Mouse (Mus musculus) liver, postnatal 0 days (tissue): Measurements from ENCODE around the gene Marveld1. TPM values are rescaled to one million over a fixed set of nuclear protein-coding genes. Genes with fewer than 3 reads are reported as not detected.

ENCODE experiments used
- ATAC-seq: fragments of 200-750 bp; cut with Nextera tagmentation; 2 replicates; pipeline ENCODE4 v1.8.0; 2017; ENCODE audit warnings: mild to moderate bottlenecking, moderate library complexity
- DNase-seq: peaks from one replicate; pipeline ENCODE4 v3.0.0-alpha.2; 2016
- H3K27ac ChIP-seq: fragments of 300-500 bp; sonication (generic); 2 replicates; pipeline ENCODE4 v1.5.1; 2014; ENCODE audit warnings: antibody characterized with exemption, moderate library complexity, mild to moderate bottlenecking, low read depth
- H3K27me3 ChIP-seq: fragments of 300-500 bp; sonication (generic); 2 replicates; pipeline ENCODE4 v1.6.1; 2014; ENCODE audit warnings: low read length, control low read depth, mixed read lengths; ENCODE audit not compliant: insufficient read depth
- H3K36me3 ChIP-seq: fragments of 300-500 bp; sonication (generic); replicated peaks from 2 replicates; pipeline ENCODE4 v1.6.1; 2014; ENCODE audit warnings: mild to moderate bottlenecking, control low read depth, low read length, moderate library complexity, mixed read lengths; ENCODE audit not compliant: insufficient read depth
- H3K4me1 ChIP-seq: fragments of 300-500 bp; sonication (generic); 2 replicates; pipeline ENCODE4 v1.6.1; 2014; ENCODE audit warnings: antibody characterized with exemption, mild to moderate bottlenecking, control low read depth; ENCODE audit not compliant: insufficient read depth
- H3K4me2 ChIP-seq: fragments of 300-500 bp; sonication (generic); 2 replicates; pipeline ENCODE4 v1.6.1; 2014; ENCODE audit warnings: low read depth, mild to moderate bottlenecking, low read length, moderate library complexity, mixed read lengths
- H3K4me3 ChIP-seq: fragments of 300-500 bp; sonication (generic); 2 replicates; pipeline ENCODE4 v1.5.1; 2014; ENCODE audit warnings: low read depth, low read length
- H3K9ac ChIP-seq: fragments of 300-500 bp; sonication (generic); replicated peaks from 2 replicates; pipeline ENCODE4 v1.6.1; 2014; ENCODE audit warnings: mild to moderate bottlenecking, moderate library complexity
- H3K9me3 ChIP-seq: fragments of 300-500 bp; sonication (generic); 2 replicates; pipeline ENCODE4 v1.6.1; 2016; ENCODE audit warnings: mild to moderate bottlenecking, control low read depth, low read length, mixed read lengths
- CTCF ChIP-seq: sonication (generic); IDR thresholded peaks from 2 replicates; pipeline ENCODE4 v1.5.1; 2016; ENCODE audit warnings: antibody characterized with exemption, low read depth
- EP300 ChIP-seq: IDR thresholded peaks from 2 replicates; pipeline ENCODE4 v1.6.1; 2016; ENCODE audit warnings: antibody characterized with exemption, low read depth, mild to moderate bottlenecking
- WGBS: fragments of 180-500 bp; shearing (Covaris S2); extraction: QIAGEN DNeasy Blood & Tissue Kit; methylation state at CpG from one replicate; pipeline ENCODE4 v1.1.7; 2014; ENCODE audit not compliant: insufficient replicate concordance; 5-methylcytosine and 5-hydroxymethylcytosine counted together
- polyA plus RNA-seq: library from polyadenylated mRNA; unstranded; fragments of >200 nt; fragmentation: Nextera tagmentation; extraction: Ambion mirVana; gene quantifications from 2 replicates; pipeline ENCODE4 v1.2.1, GENCODE M21; 2015

The Marveld1 gene
- polyA plus RNA-seq, 1 experiment from 2014 or later: 4.7 TPM

DNA sequence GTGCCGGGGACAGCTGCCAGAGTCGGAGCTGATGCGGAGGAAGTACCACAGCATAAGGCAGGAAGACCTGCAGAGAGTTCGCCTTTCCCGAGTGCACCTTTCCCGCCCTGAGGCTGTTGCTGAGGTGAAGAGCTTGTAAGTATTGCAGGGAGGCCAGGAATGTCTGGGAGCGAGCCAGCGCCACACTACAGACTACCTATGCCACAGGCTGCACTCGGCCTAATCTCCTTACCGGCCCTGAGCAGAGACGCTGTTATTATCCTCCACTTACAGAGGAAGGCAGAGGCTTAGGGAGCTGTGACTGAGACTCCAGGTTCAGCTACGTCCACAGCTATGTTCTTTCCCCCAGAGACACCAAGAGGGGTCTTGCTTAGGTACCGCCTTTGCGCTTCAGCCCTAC is 32.2 kb downstream of the Marveld1 start:
- 89% methylated on average over 14 of the region's 14 CpGs for WGBS
- Histone ChIP-seq H3K9ac (no peak overlapping the region), H3K4me3 (no peak overlapping the region), H3K4me1 (0 out of 2 replicates have a peak, but pooled peaks cover 3% of the 10 kb centered on the region), H3K36me3 (peaks cover 48% of the 10 kb centered on the region), H3K4me2 (no peak overlapping the region), H3K9me3 (no peaks in the 10 kb centered on the region), H3K27me3 (no peaks in the 10 kb centered on the region), H3K27ac (no peak overlapping the region)
- ATAC-seq: no peak
- DNase-seq: no peak
- TF ChIP-seq EP300 (no peak), CTCF (no peak)

DNA sequence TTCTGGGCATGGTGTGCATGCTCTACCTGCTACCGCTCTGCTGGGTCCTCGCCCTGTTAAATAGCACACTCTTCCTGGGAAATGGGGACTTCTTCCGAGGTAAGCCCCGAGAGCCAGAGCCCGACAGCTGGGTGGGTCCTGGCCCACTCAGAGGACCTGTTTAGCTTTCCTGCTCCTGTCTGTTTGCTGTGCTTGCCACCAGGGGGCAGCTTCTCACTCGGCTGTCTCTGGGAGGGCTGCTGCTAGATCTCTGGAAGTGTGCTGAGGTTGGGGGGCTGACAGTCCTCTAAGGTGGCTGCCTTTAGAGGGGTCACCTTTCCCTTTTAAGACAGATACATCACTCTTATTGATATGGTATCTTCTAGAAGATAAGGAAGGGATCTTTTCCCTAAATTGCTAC is 35.5 kb downstream of the Marveld1 start:
- WGBS: 77% methylated on average over 6 of the region's 6 CpGs
- H3K27ac ChIP-seq: no peak overlapping the region
- H3K4me2 ChIP-seq: no peak overlapping the region
- no peaks in the 10 kb centered on the region for H3K4me1 ChIP-seq
- ATAC-seq: no peak
- peak; percentile 64 for TF ChIP-seq CTCF
- no peak for TF ChIP-seq EP300
- no peaks in the 10 kb centered on the region for H3K27me3 ChIP-seq
- no peak for DNase-seq
- no peak overlapping the region for H3K9ac ChIP-seq
- peaks cover 68% of the 10 kb centered on the region for H3K36me3 ChIP-seq
- no peaks in the 10 kb centered on the region for H3K9me3 ChIP-seq
- no peak overlapping the region for H3K4me3 ChIP-seq

DNA sequence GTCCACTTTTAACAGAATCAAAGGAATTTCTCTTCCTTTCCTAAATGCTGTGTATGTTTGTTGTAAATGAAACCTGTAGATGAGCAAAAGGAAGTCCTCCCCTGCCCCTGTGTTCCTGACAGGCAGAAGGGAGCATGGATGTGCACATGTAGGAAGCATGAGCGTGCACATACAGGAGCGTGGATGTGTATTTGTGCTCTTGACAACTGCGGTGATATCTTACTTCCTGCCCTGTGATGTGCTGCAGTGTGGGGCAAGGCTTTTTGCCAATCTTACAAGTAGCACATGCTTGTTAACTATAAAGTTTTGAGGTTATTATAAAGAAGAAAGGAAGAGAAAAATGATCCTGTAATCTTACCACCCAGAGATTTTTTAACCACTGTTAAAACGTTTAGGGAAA is 42.5 kb downstream of the Marveld1 start:
- Histone ChIP-seq H3K9ac (no peak overlapping the region), H3K4me3 (no peak overlapping the region), H3K4me1 (no peaks in the 10 kb centered on the region), H3K4me2 (no peak overlapping the region), H3K27ac (no peak overlapping the region), H3K9me3 (no peaks in the 10 kb centered on the region), H3K36me3 (peaks cover 42% of the 10 kb centered on the region), H3K27me3 (no peaks in the 10 kb centered on the region)
- no peak for DNase-seq
- no peak for ATAC-seq
- WGBS: 64% methylated on average over 4 of the region's 4 CpGs
- TF ChIP-seq EP300 (no peak), CTCF (no peak)

DNA sequence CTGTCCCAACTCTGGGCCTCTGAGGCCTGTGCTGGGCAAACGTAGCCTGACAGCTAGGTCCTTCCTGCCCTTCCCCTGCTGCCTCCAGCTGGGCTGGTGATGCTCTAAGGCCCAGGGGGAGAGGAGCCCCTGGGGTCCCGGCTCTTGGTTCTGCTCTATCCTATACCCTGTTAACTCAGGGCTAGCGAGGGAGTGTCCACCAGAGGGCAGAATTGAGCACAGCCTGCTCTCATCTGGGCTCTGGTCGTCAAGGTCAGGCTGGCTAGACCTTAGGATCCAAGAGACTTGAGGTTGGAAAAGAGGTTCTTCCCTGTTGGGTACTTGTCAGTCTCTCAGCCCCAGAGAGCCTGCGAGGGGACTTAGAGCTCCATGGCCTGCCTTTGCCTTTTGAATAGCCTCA is 43.3 kb downstream of the Marveld1 start:
- Histone ChIP-seq H3K27me3 (no peaks in the 10 kb centered on the region), H3K36me3 (peaks cover 36% of the 10 kb centered on the region), H3K27ac (no peak overlapping the region), H3K9me3 (no peaks in the 10 kb centered on the region), H3K4me3 (no peak overlapping the region), H3K9ac (no peak overlapping the region), H3K4me2 (no peak overlapping the region), H3K4me1 (no peaks in the 10 kb centered on the region)
- DNase-seq (peak; percentile 71), ATAC-seq (peak; percentile 45; the same call in 1 of the 2 replicates)
- 33% methylated on average over 5 of the region's 5 CpGs for WGBS
- TF ChIP-seq EP300: no peak
- TF ChIP-seq CTCF: peak; percentile 88

DNA sequence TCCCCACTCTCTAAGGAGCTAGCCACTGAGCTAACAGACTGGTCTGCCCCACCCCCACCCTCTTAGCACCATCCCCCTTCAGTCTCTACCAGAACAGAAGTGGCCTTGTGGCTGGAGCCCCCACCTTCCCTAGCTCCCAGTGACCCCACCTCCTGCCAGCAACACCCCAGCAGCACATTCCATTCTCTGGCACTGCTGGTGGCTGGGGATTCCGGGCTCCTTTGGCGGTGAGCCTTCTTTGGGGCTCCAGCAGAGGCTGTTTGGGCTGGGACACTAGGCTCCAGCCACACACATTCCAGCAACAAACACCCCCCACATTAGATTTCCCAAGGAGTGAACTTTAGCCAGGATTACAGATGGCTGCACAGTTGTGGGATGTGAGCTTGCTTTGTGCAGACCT is 46.1 kb downstream of the Marveld1 start:
- Histone ChIP-seq H3K27ac (no peak overlapping the region), H3K27me3 (no peaks in the 10 kb centered on the region), H3K4me3 (no peak overlapping the region), H3K9ac (no peak overlapping the region), H3K9me3 (no peaks in the 10 kb centered on the region), H3K4me2 (no peak overlapping the region), H3K4me1 (no peaks in the 10 kb centered on the region), H3K36me3 (peaks cover 22% of the 10 kb centered on the region)
- ATAC-seq (no peak), DNase-seq (no peak)
- no peak for TF ChIP-seq CTCF
- TF ChIP-seq EP300: no peak
- whole genome bisulfite sequencing: 93% methylated on average over 2 of the region's 2 CpGs

DNA sequence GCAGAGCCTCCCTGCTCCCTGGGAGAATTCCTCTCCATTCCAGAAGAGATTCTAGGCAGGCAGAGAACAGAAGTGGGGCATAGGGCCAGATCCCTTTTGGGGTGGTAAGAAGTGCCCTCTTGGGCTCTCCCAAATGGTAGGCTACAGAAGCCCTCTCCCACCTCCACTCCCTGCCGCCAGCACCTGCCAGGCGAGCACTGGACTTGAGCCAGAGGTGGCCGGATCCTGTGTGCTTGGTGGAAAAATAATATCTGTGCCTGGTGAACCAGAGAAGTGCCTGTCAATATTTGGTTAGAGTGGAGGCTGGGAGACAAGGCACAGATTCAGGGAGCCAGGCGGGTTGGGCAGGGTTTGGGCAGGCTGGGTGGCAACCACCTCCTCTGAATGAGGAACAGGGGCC is 49.2 kb downstream of the Marveld1 start:
- ATAC-seq: no peak

DNA sequence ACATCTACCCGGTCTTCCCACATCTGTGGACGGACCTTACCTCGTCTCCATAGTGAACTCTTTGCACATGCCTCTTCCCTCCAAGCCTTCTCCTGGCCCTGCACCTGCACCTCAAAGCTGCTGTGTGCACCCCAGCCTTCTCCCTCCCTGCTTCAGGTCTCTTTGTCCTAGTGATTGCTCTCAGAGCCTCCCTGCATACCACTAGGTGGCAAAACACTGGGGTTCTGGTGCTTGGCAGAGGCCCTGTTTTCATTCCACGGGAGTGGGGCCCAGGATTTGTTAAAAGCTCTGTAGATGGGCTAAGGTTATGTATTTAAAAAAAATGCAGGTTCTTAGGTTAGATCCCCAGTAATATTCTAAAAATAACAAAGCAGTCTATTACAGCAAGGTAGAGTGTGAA is 49.9 kb downstream of the Marveld1 start:
- Histone ChIP-seq H3K9ac (no peak overlapping the region), H3K27ac (no peak overlapping the region), H3K4me3 (no peak overlapping the region), H3K27me3 (peaks cover 33% of the 10 kb centered on the region), H3K4me2 (no peak overlapping the region), H3K4me1 (no peaks in the 10 kb centered on the region), H3K9me3 (no peaks in the 10 kb centered on the region), H3K36me3 (peaks cover 4% of the 10 kb centered on the region; the same call in 1 of the 2 replicates)
- DNase-seq: no peak
- 63% methylated on average over 4 of the region's 4 CpGs for WGBS
- TF ChIP-seq CTCF (peak; percentile 20; the same call in 1 of the 2 replicates), EP300 (no peak)
- no peak for ATAC-seq

More for the DNA sequence above, 49.2 kb downstream of the Marveld1 start:
- Histone ChIP-seq H3K36me3 (peaks cover 10% of the 10 kb centered on the region), H3K27me3 (peaks cover 26% of the 10 kb centered on the region), H3K4me3 (no peak overlapping the region), H3K4me2 (no peak overlapping the region), H3K9ac (no peak overlapping the region), H3K4me1 (no peaks in the 10 kb centered on the region), H3K9me3 (no peaks in the 10 kb centered on the region), H3K27ac (no peak overlapping the region)
- 54% methylated on average over 4 of the region's 4 CpGs for WGBS
- DNase-seq: no peak
- no peak for TF ChIP-seq EP300
- TF ChIP-seq CTCF: no peak
